Mouse (Mus musculus) bone marrow macrophage, adult 2 months (primary cell): ENCODE measurements around the gene Rnf166.

Experiments
- CTCF ChIP-seq: IDR thresholded peaks from 2 replicates; pipeline ENCODE4 v1.5.1; 2012; ENCODE audit warnings: low read depth, mild to moderate bottlenecking, low read length, moderate library complexity
- POLR2A ChIP-seq: IDR thresholded peaks from 2 replicates; pipeline ENCODE4 v1.6.1; 2012; ENCODE audit warnings: mild to moderate bottlenecking, low read depth, low read length, borderline replicate concordance

- TF ChIP-seq CTCF, result no peak
- no peak for TF ChIP-seq POLR2A
Observed at GRCm38 (mm10) chr8:122427607-122428006, 48.3 kb downstream of the Rnf166 start.
